Mouse (Mus musculus): ENCODE measurements at regions not wholly inside any gene's neighbourhood (a gene's known extent, or its start where the extent isn't known, plus 50 kb on each side); places are given as distances from the start of the nearest gene placed in this dataset.

- TF ChIP-seq CTCF (IDR thresholded peaks at IDR 0.05; ENCODE audit: extremely low read depth, insufficient read depth, insufficient read length, insufficient replicate concordance) (no peak), POLR2A (IDR thresholded peaks at IDR 0.05; ENCODE audit: low read depth, low read length) (no peak)
Observed at GRCm38 (mm10) chr8:92518486-92518885, 155.6 kb upstream of the Irx6 start.

All from spleen, adult 2 months (tissue).